Mouse (Mus musculus): Measurements from ENCODE around the gene Hddc3.

- TF ChIP-seq CTCF (IDR thresholded peaks at IDR 0.05; ENCODE audit: low read depth) (no peak), EP300 (IDR thresholded peaks at IDR 0.05; ENCODE audit: low read depth) (no peak)
Observed at GRCm38 (mm10) chr7:80346173-80346572, 3.3 kb downstream of the Hddc3 start.

All from liver, embryonic 14.5 days (tissue).